Mouse (Mus musculus): ENCODE data around the gene Dync2h1. TPM values are rescaled to one million over a fixed set of nuclear protein-coding genes. Genes with fewer than 3 reads are reported as not detected.

Gene Dync2h1
- total and polyA plus RNA-seq, 3 experiments, result 0.42 to 51.3 (median 17.0) TPM

DNA sequence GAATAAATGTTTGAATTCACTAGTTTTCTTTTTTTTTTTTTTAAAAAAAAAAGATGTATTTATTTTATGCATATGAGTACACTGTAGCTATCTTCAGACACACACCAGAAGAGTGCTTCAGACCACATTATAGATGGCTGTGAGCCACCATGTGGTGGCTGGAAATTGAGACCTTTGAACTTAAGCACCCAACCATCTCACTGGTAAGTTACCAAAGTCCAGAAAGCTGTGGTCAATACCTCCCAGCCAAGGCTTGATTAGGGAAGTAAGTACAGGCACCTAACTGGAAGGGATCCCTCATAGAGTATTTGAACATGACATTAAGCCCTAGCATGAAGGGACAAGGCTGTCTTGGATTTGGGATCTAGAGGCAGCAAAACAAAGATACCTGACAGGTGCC lies 292.9 kb downstream of the Dync2h1 start:
- TF ChIP-seq CTCF (IDR thresholded peaks at IDR 0.05; ENCODE audit: low read depth, low read length), result no peak
- no peak for TF ChIP-seq TAL1 (conservative IDR thresholded peaks at IDR 0.05; ENCODE audit: low read depth, low read length)
- TF ChIP-seq GATA1 (IDR thresholded peaks at IDR 0.05; ENCODE audit: borderline replicate concordance, low read length), result no peak
- no peak for TF ChIP-seq POLR2AphosphoS5 (IDR thresholded peaks at IDR 0.05; ENCODE audit: insufficient replicate concordance, low read depth, low read length)
- TF ChIP-seq GATA2 (IDR thresholded peaks at IDR 0.05; ENCODE audit: borderline replicate concordance, low read depth, low read length), result no peak
- Histone ChIP-seq H3K4me1 (ENCODE audit: insufficient read depth, low read depth, low read length) (no peaks in the 10 kb centered on the region), H3K9me3 (replicated peaks) (no peaks in the 10 kb centered on the region), H3K27me3 (ENCODE audit: insufficient read depth, low read length) (0 out of 2 replicates have a peak, but pooled peaks cover 3% of the 10 kb centered on the region), H3K36me3 (replicated peaks) (no peaks in the 10 kb centered on the region), H3K4me3 (ENCODE audit: low read depth, low read length) (no peak overlapping the region)
- no peak for ATAC-seq (ENCODE audit: extremely low read depth, insufficient number of reproducible peaks, low FRiP score, poor library complexity, severe bottlenecking)
- no peak for DNase-seq (ENCODE audit: low spot score)

DNA sequence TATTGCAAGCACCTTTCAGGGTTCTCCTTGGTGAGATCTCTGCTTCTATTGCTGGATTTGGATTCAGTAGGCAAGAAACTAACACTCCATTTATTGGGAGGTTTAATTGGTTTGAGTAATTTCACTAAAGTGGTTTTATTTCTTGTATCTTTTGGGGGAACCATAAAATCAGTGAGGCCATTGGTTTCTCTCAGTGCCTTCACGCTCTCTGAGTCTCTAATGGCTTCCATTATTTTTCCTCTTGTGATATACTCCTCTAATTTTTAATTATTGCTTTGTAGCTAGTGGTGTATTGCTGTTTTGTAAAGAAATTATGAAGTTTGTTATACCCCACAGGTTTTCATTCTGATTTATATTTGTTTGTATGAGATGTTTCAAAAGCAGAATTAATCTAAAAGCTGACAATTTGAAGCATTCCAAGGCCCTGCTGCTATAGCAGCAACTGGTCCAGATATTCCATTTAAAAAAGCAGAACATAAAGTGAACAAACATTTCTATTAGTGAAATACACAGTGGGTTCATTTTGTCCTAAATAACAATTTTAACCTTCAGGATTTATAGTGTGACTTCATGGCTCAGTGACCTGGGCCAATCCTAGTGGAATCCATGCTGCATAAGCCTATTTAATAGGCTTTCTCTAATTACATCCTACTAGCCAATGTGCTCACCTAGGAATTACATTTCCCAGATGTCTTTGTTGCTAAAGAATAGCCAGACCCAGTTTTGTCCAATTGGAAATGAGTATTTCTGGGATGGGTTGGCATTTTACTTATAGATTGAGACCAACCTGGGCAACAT lies 302.9 kb downstream of the Dync2h1 start:
- no peak for ATAC-seq (ENCODE audit: extremely low read depth, insufficient number of reproducible peaks, low FRiP score, poor library complexity, severe bottlenecking)

More for the DNA sequence above, 302.9 kb downstream of the Dync2h1 start:
- no peak for DNase-seq (ENCODE audit: low spot score)
- Histone ChIP-seq H3K4me3 (ENCODE audit: low read depth, low read length) (no peak overlapping the region), H3K9me3 (replicated peaks) (no peaks in the 10 kb centered on the region), H3K4me1 (ENCODE audit: insufficient read depth, low read depth, low read length) (no peaks in the 10 kb centered on the region), H3K36me3 (replicated peaks) (no peaks in the 10 kb centered on the region), H3K27me3 (ENCODE audit: insufficient read depth, low read length) (no peaks in the 10 kb centered on the region; the same call in 1 of the 2 replicates)
- TF ChIP-seq GATA1 (IDR thresholded peaks at IDR 0.05; ENCODE audit: borderline replicate concordance, low read length) (no peak), TAL1 (conservative IDR thresholded peaks at IDR 0.05; ENCODE audit: low read depth, low read length) (no peak), POLR2AphosphoS5 (IDR thresholded peaks at IDR 0.05; ENCODE audit: insufficient replicate concordance, low read depth, low read length) (no peak)

Other genes with a start within 250 kb of the Dync2h1 start
- 62.0 and 67.5 TPM in 2 replicates for gene Dcun1d5, start 74 bp upstream of the Dync2h1 start, total RNA-seq (2014; fragmentation: Nextera tagmentation)
- 133 and 164 TPM in 2 replicates for gene Dcun1d5, start 74 bp upstream of the Dync2h1 start, total RNA-seq (2017)
- 145 and 172 TPM in 2 replicates for gene Dcun1d5, start 74 bp upstream of the Dync2h1 start, polyA plus RNA-seq (2012)
- not detected in 2 replicates for gene Mmp13, start 88.1 kb upstream of the Dync2h1 start, total RNA-seq (2014; fragmentation: Nextera tagmentation)
- 0.11 TPM in 1 of 2 replicates, not detected in the other for gene Mmp13, start 88.1 kb upstream of the Dync2h1 start, total RNA-seq (2017)
- not detected in 2 replicates for gene Mmp13, start 88.1 kb upstream of the Dync2h1 start, polyA plus RNA-seq (2012)
- gene Mmp12, start 159.9 kb upstream of the Dync2h1 start, total RNA-seq (2014; fragmentation: Nextera tagmentation), result not detected in 2 replicates
- 0.23 and 0.33 TPM in 2 replicates for gene Mmp12, start 159.9 kb upstream of the Dync2h1 start, total RNA-seq (2017)
- gene Mmp12, start 159.9 kb upstream of the Dync2h1 start, polyA plus RNA-seq (2012), result not detected in 2 replicates
- gene Mmp1b, start 203.6 kb upstream of the Dync2h1 start, total RNA-seq (2014; fragmentation: Nextera tagmentation), result not detected in 2 replicates
- not detected in 2 replicates for gene Mmp1b, start 203.6 kb upstream of the Dync2h1 start, total RNA-seq (2017)
- gene Mmp1b, start 203.6 kb upstream of the Dync2h1 start, polyA plus RNA-seq (2012), result not detected in 2 replicates